8 mouse cellular contexts compared by ENCODE assay signal in the genomic region with DNA sequence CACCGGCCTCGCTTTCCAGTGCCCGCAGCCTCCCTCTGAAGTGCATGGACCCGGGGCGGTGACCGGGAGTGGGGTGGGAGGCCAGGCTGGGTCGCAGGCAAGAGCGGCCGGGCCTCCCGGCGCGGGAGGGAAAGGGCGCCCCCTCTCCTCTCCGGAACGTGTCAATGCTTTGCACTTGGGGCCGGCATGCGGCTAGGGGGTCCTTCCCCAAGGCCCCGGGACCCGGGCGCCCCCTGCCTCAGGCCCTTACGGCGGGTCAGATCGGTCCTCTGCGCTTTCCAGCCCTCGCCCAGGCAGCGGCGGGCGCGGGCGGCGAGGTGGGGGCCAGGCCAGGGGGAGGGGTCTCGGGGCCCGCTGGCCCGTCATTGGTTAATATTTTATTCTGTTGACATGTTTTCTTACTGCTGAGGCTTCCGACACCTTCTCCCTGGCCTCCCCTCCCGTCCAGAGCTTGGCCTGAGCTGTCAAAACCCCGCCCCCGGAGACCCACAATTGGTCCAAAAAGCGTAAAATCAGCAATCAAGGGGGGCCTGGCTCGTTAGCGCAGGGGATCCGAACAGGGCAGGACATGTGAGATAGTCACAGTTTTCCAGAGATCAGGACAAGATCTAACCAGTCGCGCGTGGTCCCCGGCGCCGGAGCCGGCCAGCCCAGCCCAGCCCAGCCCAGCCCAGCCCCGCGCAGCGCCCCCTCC. TPM values are rescaled to one million over a fixed set of nuclear protein-coding genes. Genes with fewer than 3 reads are reported as not detected.
DNase-seq lines count a peak whose midpoint lies in the region; ATAC-seq lines count a peak whose summit lies in the region.

A gene (plus strand): TSS at position 321 of the 694 bp plus-strand sequence.

- peak within 1 kb of the TSS; percentile 98 for H3K27ac ChIP-seq in lung, embryonic 16.5 days (ENCODE audit: low read length)
- peak within 1 kb of the TSS; percentile 78 for H3K27ac ChIP-seq in stomach, embryonic 14.5 days (ENCODE audit: low read length)

- H3K4me3 ChIP-seq in lung, embryonic 16.5 days (ENCODE audit: low read length) = peak within 1 kb of the TSS; percentile 73
- peak within 1 kb of the TSS; percentile 59 for H3K4me3 ChIP-seq in stomach, embryonic 14.5 days (ENCODE audit: low read depth, low read length)

- under 1% methylated on average over 37 of the region's 52 CpGs for WGBS in lung, embryonic 16.5 days
- WGBS in stomach, embryonic 14.5 days = under 1% methylated on average over 49 of the region's 52 CpGs

- peak; percentile 100 for DNase-seq in Muller cell, postnatal 12 days (ENCODE audit: inconsistent ontology term)
- DNase-seq in embryo, embryonic 11 days = peak; percentile 87
- peak; percentile 84 for DNase-seq in heart, adult 8-10 months (ENCODE audit: low spot score)
- DNase-seq in kidney, adult 8-10 months = peak; percentile 94 to 96
- no peak for DNase-seq in cerebellum, adult 11 months

- peak; percentile 87 for ATAC-seq in lung, embryonic 16.5 days (ENCODE audit: low read depth)
- peak; percentile 64 for ATAC-seq in stomach, embryonic 14.5 days (ENCODE audit: insufficient number of reproducible peaks, insufficient read depth, low FRiP score, low read depth)
- ATAC-seq in inflammation-experienced regulatory T-cells, adult 6 months = no peak

- H3K4me2 ChIP-seq in lung, embryonic 16.5 days (ENCODE audit: low read depth, low read length) = peak within 1 kb of the TSS; percentile 89
- H3K4me2 ChIP-seq in stomach, embryonic 14.5 days (replicated peaks; ENCODE audit: low read depth, low read length) = peak within 1 kb of the TSS; percentile 87

- peaks cover 24% of the 10 kb centered on the region for H3K4me1 ChIP-seq in lung, embryonic 16.5 days (replicated peaks; ENCODE audit: control insufficient read depth, insufficient read depth, low read length)
- peaks cover 22% of the 10 kb centered on the region; the same call in 1 of the 2 replicates for H3K4me1 ChIP-seq in stomach, embryonic 14.5 days (ENCODE audit: control insufficient read depth, insufficient read depth, low read length)

- H3K9me3 ChIP-seq in lung, embryonic 16.5 days (ENCODE audit: control insufficient read depth, low read length) = no peaks in the 10 kb centered on the region
- H3K9me3 ChIP-seq in stomach, embryonic 14.5 days (ENCODE audit: control insufficient read depth, low read depth, low read length) = no peaks in the 10 kb centered on the region

- no peaks in the 10 kb centered on the region; the same call in 1 of the 2 replicates for H3K36me3 ChIP-seq in lung, embryonic 16.5 days (ENCODE audit: control insufficient read depth, insufficient read depth, low read length)
- H3K36me3 ChIP-seq in stomach, embryonic 14.5 days (ENCODE audit: control insufficient read depth, insufficient read depth, low read length) = no peaks in the 10 kb centered on the region; the same call in 1 of the 2 replicates

- peaks cover 45% of the 10 kb centered on the region for H3K27me3 ChIP-seq in lung, embryonic 16.5 days (ENCODE audit: control insufficient read depth, insufficient read depth, low read depth, low read length)
- peaks cover 17% of the 10 kb centered on the region for H3K27me3 ChIP-seq in stomach, embryonic 14.5 days (ENCODE audit: control insufficient read depth, insufficient read depth, low read length)

- peak within 1 kb of the TSS; percentile 93 for H3K9ac ChIP-seq in lung, embryonic 16.5 days (ENCODE audit: low read length)
- H3K9ac ChIP-seq in stomach, embryonic 14.5 days (replicated peaks; ENCODE audit: low read depth, low read length) = peak within 1 kb of the TSS; percentile 81

RNA-seq across cellular contexts. Expression of the gene that starts here (rescaled TPM):
- total RNA-seq in heart, adult 8-10 months (2022) = 1 to 10 TPM; 4.1 to 6.6 (median 4.7) TPM
- 24.6 and 25.1 TPM in 2 replicates for polyA plus RNA-seq in lung, embryonic 16.5 days (2015; fragmentation: Nextera tagmentation; extraction: Ambion mirVana)
- 5.8 and 6.8 TPM in 2 replicates for polyA plus RNA-seq in stomach, embryonic 14.5 days (2014; fragmentation: Nextera tagmentation; extraction: Ambion mirVana)
- not detected for polyA plus RNA-seq in inflammation-experienced regulatory T-cells, adult 6 months (2017; shearing (Covaris generic))
